Mouse (Mus musculus): ENCODE results near the gene Crybg3.

The Crybg3 gene

DNA sequence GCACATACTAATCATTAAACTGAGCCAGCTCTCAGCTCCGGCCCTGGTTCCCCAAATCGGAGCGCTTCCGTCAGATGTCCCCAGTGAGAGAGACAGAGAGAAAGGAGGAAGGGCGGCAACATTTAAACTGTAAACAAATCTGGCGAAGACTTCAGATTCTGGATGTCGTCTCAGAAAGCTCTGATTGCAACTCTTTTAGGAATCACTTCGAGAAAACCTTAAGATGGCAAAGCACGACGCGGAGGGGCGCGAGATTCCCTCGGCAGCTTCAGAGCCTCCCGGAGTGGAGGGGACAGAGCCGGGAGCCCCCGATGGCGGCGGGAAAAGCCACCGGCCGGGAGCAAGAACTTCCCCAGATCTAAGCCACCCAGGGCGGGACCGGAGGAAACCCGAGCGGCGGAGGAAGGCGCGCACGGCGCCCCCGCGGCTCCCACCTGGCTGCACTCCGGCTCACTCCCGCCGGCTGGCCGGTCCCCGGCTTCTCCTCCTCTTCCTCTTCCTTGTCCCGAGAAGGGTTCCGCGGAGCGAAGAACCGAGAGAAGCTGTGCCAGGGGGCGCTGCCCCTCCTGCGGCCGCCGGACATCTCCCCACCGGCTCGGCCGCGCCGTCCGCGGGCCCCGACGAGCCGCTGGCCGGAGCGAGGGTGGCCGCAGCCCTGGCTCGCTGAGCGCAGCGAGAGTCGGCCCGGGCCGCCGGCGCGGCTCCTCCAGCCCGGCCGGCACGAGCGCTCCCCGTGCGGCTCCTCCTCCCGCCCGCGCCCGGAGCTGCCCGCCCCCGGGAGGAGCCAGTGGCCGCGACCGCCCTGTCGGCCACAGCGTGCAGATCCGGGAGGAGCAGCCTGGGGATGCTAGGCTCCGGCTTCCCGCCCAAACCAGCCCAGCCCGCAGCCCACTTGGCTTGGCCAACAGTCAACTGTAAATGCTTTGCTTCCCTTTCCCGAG, at the start of gene Crybg3:
Crybg3 (minus strand) TSS at position 669 of the 941 bp plus-strand sequence.
- DNase-seq (ENCODE audit: low spot score), result peak; percentile 84

DNA sequence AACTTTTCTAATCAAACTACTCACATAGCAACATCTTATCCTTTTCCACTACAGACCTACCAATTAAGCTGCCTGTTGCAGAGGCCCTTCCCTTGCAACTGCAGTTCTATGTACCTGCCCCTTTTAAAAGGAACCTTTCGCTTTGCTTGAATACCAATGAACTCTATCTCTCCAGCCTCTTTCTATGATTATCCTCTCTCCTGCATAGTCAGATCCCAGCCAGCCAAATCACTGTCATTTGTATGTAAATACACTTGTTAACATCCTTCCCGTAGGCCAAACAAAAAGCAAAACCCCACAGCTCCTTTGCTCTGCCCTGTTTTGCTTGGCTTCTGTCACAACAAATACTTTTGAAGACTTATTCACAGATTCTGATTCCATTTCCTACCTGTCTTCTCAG, 43.0 kb upstream of the Crybg3 start:
- no peak for DNase-seq (ENCODE audit: low spot score)

DNA sequence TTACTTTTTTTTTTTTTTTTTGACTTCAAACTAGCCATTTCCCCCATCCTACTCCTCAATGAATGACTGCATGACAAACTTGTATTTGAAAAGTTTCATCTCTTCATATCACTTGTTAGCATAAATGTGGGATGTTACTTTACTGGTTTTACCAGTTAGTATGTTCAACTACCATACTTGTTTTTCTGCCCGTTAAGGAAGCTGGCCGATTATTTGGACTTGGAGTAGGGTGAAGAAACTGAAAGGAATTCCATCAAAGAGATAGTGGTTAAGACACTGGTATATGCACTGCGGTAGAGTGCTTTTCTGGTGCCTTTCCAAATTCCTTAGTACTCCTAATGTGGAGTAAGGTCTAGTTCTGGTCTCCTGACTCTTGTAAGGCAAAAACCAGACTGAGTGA, 39.2 kb upstream of the Crybg3 start:
- DNase-seq (ENCODE audit: low spot score), result no peak

DNA sequence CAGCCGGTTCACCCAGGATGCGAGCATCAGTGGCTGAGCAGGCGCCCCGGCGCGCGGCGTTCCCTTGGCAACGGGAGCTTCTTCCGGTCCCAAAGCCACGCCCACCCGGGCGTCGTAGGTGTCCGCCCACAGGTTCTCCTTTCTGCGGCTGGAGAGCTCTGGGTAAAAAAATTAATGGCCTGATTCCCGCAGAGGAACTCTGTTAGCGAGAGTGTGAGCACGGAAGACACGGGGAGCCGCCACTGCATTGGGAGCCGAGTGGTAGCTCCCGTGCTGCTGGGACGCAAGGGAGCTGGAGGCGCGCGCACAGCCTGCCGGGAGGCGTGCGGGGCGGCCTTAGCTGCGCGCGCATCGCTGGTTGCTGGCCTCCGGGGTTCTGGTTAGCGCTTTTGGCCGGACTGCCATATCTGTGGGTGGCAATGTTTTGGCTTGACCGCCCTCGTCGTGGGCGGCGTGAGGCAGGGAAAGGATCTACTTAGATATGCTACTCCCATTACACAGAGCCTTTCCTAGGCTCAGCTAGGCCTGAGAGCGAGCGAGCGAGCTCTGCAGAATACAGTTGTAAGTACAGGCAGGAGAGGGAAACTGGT, 38.4 kb upstream of the Crybg3 start, which contains the start of gene Arl6:
Arl6 (minus strand) TSS at position 290 of the 590 bp plus-strand sequence.
- peak; percentile 94 for DNase-seq (ENCODE audit: low spot score)

DNA sequence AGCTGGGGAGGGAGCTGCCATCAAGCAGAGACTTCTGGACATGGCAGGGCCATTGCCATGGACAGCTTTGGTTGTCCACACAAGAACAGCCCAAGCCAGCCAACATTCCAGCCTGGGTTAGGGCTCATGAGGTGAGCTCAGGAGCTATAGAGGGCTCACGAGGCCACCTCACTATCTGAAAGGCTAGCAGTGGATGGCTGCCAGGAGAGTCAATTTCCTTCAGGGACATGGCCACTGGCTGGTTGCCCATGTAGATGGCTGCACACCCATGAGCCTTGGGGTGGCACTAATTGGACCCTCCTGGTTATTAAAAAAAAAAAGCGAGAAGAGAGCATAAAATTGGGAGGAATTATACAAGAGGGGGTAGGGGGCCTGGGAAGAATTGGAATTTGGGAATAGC, 33.8 kb upstream of the Crybg3 start:
- DNase-seq (ENCODE audit: low spot score), result no peak

DNA sequence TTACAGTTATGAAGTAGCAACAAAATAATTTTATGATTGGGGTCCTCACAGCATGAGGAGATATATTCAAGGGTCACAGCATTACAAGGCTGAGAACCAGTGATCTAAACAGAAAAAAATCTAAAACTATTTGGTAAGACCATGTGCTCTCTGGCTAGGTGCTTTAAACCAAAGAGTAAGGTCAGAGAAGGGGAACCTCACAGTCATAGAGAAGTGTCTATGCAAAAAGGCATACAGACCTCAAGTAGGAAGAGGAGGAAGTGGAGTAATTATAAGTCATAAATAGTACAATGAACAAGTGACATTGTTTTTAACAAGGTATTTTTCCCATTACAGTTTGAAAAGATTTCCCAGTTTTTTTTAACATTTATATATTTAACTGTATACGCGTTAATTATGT, 20.8 kb upstream of the Crybg3 start:
- no peak for DNase-seq (ENCODE audit: low spot score)

DNA sequence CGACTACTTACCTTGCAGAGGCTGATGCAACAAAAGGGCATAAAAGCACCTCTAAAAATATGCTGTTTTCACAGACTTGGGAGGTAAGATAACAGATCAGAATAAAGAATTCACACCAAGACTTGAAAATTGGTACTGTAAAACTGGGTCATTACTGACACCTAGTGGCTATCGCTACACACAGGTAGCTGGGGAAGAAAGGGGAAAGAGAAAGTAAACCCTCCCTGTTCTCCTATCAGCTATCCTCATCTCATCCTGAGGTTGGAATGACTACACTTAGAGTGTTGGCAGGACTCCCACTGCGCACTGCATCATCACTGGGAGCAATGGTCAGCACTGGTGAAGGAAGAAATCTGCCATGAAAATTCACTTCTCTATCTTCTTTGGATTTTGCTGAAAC, 16.4 kb upstream of the Crybg3 start:
- DNase-seq (ENCODE audit: low spot score), result no peak

DNA sequence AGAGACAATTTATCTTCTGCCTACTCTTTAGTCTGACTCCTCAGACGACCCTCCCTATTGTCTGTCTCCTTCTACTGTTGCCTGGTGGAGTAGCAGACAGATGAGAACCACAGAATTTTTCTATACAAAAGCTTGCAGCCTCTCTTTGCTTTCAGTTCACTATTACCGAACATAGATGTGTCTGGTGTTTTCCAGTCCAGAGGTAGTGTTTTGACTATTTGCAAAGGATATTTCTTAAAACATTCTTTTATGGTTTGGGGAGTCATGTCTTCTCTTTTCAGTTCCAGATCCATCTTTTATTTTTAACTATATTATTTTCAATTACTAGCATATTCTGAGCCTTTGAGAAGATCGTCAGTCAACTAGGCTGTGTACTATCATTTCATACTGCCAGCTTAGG, 14.9 kb upstream of the Crybg3 start:
- DNase-seq (ENCODE audit: low spot score), result no peak

DNA sequence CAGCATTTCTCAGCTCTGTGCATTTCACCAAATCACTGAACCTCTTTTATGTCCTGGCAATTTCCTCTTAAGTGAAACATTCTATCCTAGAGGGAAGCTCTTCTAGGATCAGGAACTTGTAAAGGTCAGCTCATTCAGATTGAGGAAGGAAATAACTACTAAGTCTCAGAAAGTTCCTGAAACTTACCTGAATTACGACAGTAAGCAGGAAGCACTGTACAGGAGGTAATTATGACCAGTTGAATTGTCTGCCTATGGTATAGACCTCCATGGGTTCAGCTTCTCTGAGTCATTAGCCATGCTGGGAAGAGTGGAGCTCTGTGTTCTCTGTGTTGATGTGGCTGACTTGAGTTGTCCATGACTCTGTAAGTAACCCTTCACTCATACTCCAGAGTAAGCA, 10.0 kb upstream of the Crybg3 start:
- DNase-seq (ENCODE audit: low spot score), result no peak

DNA sequence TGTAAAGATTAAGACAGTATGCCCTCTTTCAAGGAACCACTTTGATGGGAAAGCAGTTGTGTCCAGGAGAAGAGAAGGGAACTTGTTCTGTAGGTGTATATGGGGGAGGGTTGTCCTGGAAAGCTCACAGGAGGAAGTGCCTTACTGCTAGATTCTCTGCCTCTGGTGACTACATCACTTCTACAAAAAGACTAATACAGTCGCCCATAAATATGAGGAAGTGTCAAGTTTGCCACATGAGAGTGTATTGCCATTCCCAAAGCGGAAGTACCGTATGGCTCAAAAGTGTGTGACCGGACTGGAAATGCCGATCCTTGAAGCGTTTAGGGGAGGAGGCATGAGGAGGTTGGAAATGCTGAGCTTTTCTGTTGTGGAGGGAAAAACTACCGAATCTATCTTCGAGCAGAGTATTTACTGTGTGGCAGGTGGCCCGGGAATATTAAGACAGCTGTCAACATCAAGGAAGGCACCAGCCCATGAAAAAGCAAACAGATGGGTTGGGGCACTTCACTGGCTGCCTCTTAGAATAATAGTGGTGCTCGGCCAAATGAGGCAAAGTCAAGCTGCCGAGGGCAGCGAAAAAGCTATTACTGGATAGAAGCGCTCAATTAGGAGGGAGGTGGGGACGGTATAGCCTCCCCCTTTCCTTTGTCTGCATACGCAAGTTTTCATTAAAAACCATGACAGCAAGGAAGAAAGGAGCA, 3.5 kb upstream of the Crybg3 start:
- DNase-seq (ENCODE audit: low spot score), result no peak

DNA sequence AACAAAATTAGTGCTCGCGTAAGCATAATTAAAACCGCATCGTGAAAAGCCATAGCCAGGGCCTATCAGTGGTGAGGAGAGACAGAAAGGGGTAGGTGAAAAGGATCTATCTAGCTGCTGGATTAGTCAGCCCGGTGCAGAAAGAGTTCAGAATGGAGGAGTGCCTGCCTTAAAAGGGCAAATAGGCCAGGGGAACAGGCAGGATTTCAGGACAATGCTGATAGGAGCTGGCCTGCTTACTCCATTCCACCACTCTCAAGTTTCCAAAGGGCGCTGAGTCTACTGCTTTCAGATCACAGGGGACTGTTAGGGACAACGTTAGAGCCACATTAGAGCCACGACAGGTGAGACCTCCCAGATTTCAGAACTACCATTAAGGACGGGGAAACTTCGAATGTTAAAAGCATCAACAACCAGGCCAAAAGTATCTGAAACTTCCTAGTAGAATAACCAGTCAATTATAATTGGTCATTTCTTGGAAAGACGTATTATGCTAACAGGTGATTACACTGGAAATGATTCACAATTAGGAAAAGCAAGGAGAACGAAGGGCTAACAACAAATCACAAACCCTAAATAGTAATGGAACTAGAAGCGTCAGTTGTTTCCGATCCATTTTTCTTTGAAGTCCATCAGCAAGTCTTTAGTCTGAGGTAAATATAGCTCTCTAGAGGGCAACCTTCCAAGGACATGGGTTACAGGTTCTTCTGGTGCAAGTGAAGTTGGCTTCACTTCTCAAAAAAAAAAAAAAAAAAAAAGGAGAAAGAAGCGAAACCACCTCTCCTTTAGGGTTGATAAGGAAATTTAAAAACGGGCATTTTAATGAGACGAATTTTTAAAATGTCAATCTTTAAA, 1.1 kb downstream of the Crybg3 start:
- no peak for DNase-seq (ENCODE audit: low spot score)

DNA sequence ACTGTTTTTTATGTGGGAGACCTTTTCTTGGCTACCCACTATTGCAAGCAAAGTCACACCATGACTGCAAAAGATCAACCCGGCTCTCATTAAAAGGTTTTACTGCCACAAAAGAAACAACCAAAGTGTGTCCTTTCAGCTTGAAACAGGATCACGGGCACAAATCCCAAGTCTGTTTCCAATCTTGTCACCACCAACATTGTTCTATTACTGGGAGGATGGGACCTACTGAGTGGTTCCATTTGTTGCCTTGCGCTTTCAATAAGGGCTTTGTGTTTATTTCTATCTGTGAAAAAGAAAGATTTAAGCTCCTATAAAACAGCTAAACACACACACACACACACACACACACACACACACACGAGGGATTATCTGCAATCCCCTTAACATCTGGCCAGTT, 1.8 kb downstream of the Crybg3 start:
- DNase-seq (ENCODE audit: low spot score), result no peak

DNA sequence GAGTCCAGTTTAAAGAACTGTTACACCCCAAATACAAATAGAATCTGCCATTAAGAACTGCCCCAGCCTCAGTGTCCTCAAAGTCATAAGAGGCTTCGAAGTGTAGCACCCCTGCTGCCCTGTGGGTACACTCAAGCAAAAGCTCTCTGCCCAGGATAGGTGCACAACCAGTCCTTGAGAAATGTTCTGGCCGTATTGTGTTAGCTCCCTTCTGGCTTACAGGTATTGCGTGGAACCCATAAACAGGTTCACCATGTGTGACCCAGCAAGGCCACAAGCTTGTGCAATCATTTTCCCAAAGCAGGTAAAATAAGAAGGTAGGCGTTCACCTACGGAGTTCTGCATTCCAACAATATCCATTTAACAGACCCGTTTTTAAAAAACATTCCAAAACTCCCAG, 3.5 kb downstream of the Crybg3 start:
- no peak for DNase-seq (ENCODE audit: low spot score)

DNA sequence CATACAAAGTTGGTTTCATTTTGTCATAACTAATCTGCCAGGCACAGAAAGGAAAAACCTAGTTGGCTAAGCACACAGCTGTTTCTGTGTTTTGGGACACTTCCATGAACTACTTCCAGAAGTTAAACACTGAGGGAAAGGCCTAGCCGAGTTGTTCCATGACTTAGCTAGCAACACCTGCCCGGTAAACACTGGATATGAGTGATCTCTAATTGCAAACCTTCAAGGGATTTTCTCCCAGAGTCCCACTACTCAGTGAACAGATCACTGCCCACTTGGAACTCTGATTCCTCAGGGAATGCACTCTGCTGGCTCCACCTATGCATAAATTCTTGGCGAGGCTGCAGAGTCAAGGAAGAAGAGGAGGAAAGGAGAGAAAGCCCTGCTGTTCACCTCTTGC, 6.1 kb downstream of the Crybg3 start:
- DNase-seq (ENCODE audit: low spot score), result no peak

DNA sequence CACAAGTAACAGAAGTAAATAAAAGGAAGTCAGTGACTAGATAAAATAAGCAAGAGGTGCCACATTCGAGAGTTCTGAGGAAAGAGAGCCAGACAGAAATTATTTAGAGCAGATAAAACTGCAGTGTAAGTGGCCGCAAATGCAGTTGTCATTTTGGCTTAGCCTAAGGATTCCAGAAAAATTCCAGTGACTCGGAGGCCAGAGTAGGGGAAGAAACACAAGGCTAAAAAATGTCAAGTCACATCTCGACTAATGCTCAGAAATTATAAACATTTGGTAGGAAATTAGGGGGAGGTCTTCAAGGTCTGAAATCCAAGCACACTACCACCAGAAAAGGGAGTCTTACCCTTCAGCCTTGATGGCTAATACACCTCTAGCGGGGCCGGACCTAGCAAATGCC, 10.0 kb downstream of the Crybg3 start:
- no peak for DNase-seq (ENCODE audit: low spot score)

DNA sequence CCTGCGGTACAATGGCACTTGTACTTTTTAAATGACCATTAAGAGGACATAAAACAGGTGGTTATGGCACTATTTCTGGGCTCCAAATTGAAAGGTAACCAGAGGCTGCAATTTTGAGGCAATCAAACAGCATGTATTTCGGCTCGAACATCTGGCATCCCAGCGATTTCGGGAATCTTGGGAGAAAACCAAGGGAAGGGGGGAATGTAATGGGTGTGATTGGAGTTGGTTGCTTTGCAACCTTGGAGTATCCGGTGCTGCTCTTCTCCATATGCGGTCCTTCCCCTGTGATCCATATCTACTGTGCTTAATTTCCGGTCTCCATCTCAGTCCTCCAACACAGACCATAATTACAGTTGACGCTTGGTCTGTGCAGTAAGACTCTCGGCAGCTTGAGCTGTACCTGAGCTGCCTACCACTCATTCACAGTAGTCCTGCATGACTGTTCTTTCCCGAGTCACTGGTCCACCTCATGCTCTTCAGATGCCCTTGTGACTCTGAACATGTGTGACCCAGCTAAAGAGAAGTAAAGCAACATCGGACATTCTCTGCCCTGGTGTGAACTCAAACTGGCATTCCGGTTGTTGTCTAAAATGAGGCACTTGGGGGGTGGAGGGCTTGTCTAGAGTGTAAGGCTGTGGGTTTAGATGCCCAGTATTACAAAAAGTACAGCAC, 12.3 kb downstream of the Crybg3 start:
- DNase-seq (ENCODE audit: low spot score), result no peak

DNA sequence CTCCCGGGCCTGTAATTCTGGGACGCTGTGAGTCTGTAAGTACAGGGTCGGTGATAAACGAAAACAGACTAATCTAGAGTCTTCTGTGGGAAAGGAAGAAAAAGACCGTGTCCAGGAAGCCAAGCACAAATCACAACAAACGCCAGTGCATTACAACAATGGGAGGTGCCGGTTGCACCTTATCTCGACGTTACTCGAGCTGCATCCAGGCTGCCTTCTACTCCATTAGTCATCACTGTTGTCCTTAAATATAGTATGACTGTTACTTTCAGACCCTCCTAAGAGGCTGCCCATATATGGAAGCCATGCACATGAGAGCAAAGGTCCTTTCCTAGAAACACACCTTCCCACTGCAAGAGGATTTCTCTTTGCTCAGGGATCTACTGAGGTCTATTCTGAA, 13.0 kb downstream of the Crybg3 start:
- DNase-seq (ENCODE audit: low spot score), result no peak

DNA sequence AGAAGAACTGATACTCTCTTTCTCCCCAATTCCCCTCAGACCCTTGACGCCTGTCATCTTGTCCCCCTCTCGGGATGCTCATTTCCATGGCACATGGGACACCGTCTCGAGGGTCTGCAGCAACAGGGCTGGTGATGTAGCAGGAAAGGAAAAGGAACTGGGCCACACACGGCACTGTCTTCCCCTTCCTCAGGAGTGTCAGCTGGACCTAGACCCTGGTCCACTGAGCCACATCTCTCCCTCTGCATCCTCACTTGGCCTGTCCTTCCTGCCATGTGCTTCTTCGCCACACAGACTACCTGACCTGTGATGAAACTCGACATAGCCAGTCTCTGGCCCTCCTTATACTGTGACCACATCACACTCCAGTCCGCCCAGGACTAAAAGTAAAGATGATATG, 13.9 kb downstream of the Crybg3 start:
- no peak for DNase-seq (ENCODE audit: low spot score)

DNA sequence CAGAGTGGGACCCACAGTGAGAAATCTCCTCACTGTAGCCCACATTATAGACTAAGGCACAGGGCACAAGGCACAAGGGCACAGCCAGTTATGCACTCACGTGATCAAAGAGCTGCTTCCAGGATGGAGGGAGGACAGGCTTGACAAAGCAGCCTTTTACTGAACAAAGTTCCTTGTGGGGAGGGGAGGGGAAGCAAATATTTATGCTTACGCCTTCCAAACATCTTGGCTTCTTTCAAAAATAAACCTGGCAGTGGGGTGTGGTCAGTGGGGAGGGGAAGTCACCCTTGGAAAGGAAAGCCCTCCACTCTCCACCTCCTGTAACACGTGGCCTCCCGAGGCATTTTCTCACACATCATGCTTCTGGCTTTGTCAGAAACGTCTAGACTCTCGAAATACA, 14.5 kb downstream of the Crybg3 start:
- DNase-seq (ENCODE audit: low spot score), result no peak

DNA sequence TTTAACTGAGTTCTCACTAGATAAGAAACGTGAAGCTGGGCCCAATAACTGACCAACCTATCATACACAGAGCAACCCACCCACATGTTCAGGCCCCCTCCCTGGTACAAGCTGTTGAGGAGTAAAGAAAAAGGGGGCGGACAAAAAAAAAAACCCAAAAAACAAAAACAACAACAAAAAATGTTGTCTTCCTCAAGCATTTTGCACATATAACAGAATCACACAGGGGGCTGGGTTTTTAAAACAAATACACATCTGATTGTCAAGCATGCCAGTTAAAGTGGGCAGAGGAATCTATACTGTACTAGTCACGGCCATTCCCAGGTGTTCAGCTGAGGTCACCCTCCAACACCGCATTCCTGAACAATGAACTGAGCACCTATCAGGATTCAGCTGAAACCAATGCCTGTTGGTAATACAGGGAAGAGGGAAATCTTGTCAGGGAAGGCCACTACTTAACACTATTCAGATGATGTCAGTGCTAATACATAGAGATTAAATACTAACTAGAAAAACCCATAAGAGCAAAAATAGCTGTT, 15.0 kb downstream of the Crybg3 start:
- no peak for DNase-seq (ENCODE audit: low spot score)

DNA sequence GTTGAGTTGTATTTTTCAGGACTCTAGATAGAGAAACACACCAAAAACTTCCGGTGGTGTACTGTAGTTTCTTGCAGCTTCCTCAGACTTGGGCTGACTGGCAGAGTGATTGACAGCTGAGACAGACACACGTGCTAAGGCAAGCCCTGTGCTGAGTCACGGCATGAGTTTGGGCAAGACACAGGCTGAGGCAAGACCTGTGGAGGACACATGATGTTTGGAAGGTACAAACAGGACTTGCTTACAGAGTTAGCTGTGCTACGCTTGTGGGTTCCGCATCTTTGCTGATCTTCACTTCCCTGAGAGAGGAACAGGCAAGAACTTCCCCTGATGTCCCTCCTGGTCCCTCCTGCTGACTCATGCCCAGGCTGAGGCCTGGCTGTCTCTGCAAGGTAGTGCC, 17.3 kb downstream of the Crybg3 start:
- no peak for DNase-seq (ENCODE audit: low spot score)
